Mouse (Mus musculus): Measurements from ENCODE around the gene Gm5127. TPM values are rescaled to one million over a fixed set of nuclear protein-coding genes. Genes with fewer than 3 reads are reported as not detected.

The Gm5127 gene
- 0.05 TPM in 1 of 2 replicates, not detected in the other for polyA plus RNA-seq (2012; rRNA removed)

GRCm38 (mm10) chrX:106582886-106583285 is at the start of gene Gm5127:
TSS of gene Gm5127 (plus strand) at chrX:106583186.
- no peak for DNase-seq (ENCODE audit: low read depth in 1 of 2, low spot score in 2 of 2)
- no peaks in the 10 kb centered on the region for H3K4me1 ChIP-seq (ENCODE audit: control insufficient read depth, insufficient read depth, insufficient read length)
- TF ChIP-seq POLR2A (IDR thresholded peaks at IDR 0.05; ENCODE audit: low read depth, low read length) (no peak), CTCF (IDR thresholded peaks at IDR 0.05; ENCODE audit: extremely low read depth, insufficient read depth, insufficient read length, insufficient replicate concordance) (no peak)
- no peak within 1 kb of the TSS for H3K4me3 ChIP-seq (ENCODE audit: extremely low read depth, insufficient read depth, insufficient read length)
- no peak within 1 kb of the TSS for H3K27ac ChIP-seq (ENCODE audit: insufficient read depth, low read length)
- WGBS = 79% methylated on average over 3 of the region's 3 CpGs
- H3K36me3 ChIP-seq (ENCODE audit: control insufficient read depth, insufficient read depth, low read length) = no peaks in the 10 kb centered on the region
- no peaks in the 10 kb centered on the region for H3K27me3 ChIP-seq (ENCODE audit: control insufficient read depth, insufficient read depth, low read length)

GRCm38 (mm10) chrX:106536359-106536758 is 46.6 kb upstream of the Gm5127 start:
- no peaks in the 10 kb centered on the region for H3K4me1 ChIP-seq (ENCODE audit: control insufficient read depth, insufficient read depth, insufficient read length)
- no peak overlapping the region for H3K27ac ChIP-seq (ENCODE audit: insufficient read depth, low read length)
- no peaks in the 10 kb centered on the region for H3K36me3 ChIP-seq (ENCODE audit: control insufficient read depth, insufficient read depth, low read length)
- WGBS = 46% methylated on average over 3 of the region's 3 CpGs
- TF ChIP-seq CTCF (IDR thresholded peaks at IDR 0.05; ENCODE audit: extremely low read depth, insufficient read depth, insufficient read length, insufficient replicate concordance) (no peak), POLR2A (IDR thresholded peaks at IDR 0.05; ENCODE audit: low read depth, low read length) (no peak)
- H3K27me3 ChIP-seq (ENCODE audit: control insufficient read depth, insufficient read depth, low read length) = no peaks in the 10 kb centered on the region
- no peak overlapping the region for H3K4me3 ChIP-seq (ENCODE audit: extremely low read depth, insufficient read depth, insufficient read length)
- no peak for DNase-seq (ENCODE audit: low read depth in 1 of 2, low spot score in 2 of 2)

GRCm38 (mm10) chrX:106555457-106555856 is 27.5 kb upstream of the Gm5127 start:
- Histone ChIP-seq H3K27me3 (ENCODE audit: control insufficient read depth, insufficient read depth, low read length) (no peaks in the 10 kb centered on the region), H3K4me3 (ENCODE audit: extremely low read depth, insufficient read depth, insufficient read length) (no peak overlapping the region), H3K4me1 (ENCODE audit: control insufficient read depth, insufficient read depth, insufficient read length) (no peaks in the 10 kb centered on the region), H3K36me3 (ENCODE audit: control insufficient read depth, insufficient read depth, low read length) (no peaks in the 10 kb centered on the region), H3K27ac (ENCODE audit: insufficient read depth, low read length) (no peak overlapping the region)
- WGBS = 57% methylated on average over 2 of the region's 2 CpGs
- no peak for DNase-seq (ENCODE audit: low read depth in 1 of 2, low spot score in 2 of 2)
- no peak for TF ChIP-seq POLR2A (IDR thresholded peaks at IDR 0.05; ENCODE audit: low read depth, low read length)

GRCm38 (mm10) chrX:106578966-106579365 is 4.0 kb upstream of the Gm5127 start:
- no peak for DNase-seq (ENCODE audit: low read depth in 1 of 2, low spot score in 2 of 2)
- H3K4me3 ChIP-seq (ENCODE audit: extremely low read depth, insufficient read depth, insufficient read length) = no peak overlapping the region
- no peak overlapping the region for H3K27ac ChIP-seq (ENCODE audit: insufficient read depth, low read length)
- no peaks in the 10 kb centered on the region for H3K36me3 ChIP-seq (ENCODE audit: control insufficient read depth, insufficient read depth, low read length)
- no peaks in the 10 kb centered on the region for H3K27me3 ChIP-seq (ENCODE audit: control insufficient read depth, insufficient read depth, low read length)
- H3K4me1 ChIP-seq (ENCODE audit: control insufficient read depth, insufficient read depth, insufficient read length) = no peaks in the 10 kb centered on the region
- no peak for TF ChIP-seq CTCF (IDR thresholded peaks at IDR 0.05; ENCODE audit: extremely low read depth, insufficient read depth, insufficient read length, insufficient replicate concordance)
- TF ChIP-seq POLR2A (IDR thresholded peaks at IDR 0.05; ENCODE audit: low read depth, low read length) = no peak
- 71% methylated on average over 3 of the region's 3 CpGs for WGBS

- no peak overlapping the region for H3K4me3 ChIP-seq (ENCODE audit: extremely low read depth, insufficient read depth, insufficient read length)
- TF ChIP-seq CTCF (IDR thresholded peaks at IDR 0.05; ENCODE audit: extremely low read depth, insufficient read depth, insufficient read length, insufficient replicate concordance) = no peak
- no peak for TF ChIP-seq POLR2A (IDR thresholded peaks at IDR 0.05; ENCODE audit: low read depth, low read length)
- H3K36me3 ChIP-seq (ENCODE audit: control insufficient read depth, insufficient read depth, low read length) = no peaks in the 10 kb centered on the region
- no peak for DNase-seq (ENCODE audit: low read depth in 1 of 2, low spot score in 2 of 2)
- H3K27ac ChIP-seq (ENCODE audit: insufficient read depth, low read length) = no peak overlapping the region
- no peaks in the 10 kb centered on the region for H3K4me1 ChIP-seq (ENCODE audit: control insufficient read depth, insufficient read depth, insufficient read length)
- no peaks in the 10 kb centered on the region for H3K27me3 ChIP-seq (ENCODE audit: control insufficient read depth, insufficient read depth, low read length)
These were observed 2.6 kb upstream of the Gm5127 start for GRCm38 (mm10) chrX:106580410-106580809.

GRCm38 (mm10) chrX:106582197-106582596 is 789 bp upstream of the Gm5127 start:
- TF ChIP-seq CTCF (IDR thresholded peaks at IDR 0.05; ENCODE audit: extremely low read depth, insufficient read depth, insufficient read length, insufficient replicate concordance) (no peak), POLR2A (IDR thresholded peaks at IDR 0.05; ENCODE audit: low read depth, low read length) (no peak)
- Histone ChIP-seq H3K27ac (ENCODE audit: insufficient read depth, low read length) (no peak overlapping the region), H3K4me3 (ENCODE audit: extremely low read depth, insufficient read depth, insufficient read length) (no peak overlapping the region), H3K36me3 (ENCODE audit: control insufficient read depth, insufficient read depth, low read length) (no peaks in the 10 kb centered on the region), H3K4me1 (ENCODE audit: control insufficient read depth, insufficient read depth, insufficient read length) (no peaks in the 10 kb centered on the region), H3K27me3 (ENCODE audit: control insufficient read depth, insufficient read depth, low read length) (no peaks in the 10 kb centered on the region)
- no peak for DNase-seq (ENCODE audit: low read depth in 1 of 2, low spot score in 2 of 2)
- 64% methylated on average over 2 of the region's 2 CpGs for whole genome bisulfite sequencing

- TF ChIP-seq POLR2A (IDR thresholded peaks at IDR 0.05; ENCODE audit: low read depth, low read length) (no peak), CTCF (IDR thresholded peaks at IDR 0.05; ENCODE audit: extremely low read depth, insufficient read depth, insufficient read length, insufficient replicate concordance) (no peak)
- H3K36me3 ChIP-seq (ENCODE audit: control insufficient read depth, insufficient read depth, low read length) = no peaks in the 10 kb centered on the region
- H3K27ac ChIP-seq (ENCODE audit: insufficient read depth, low read length) = no peak overlapping the region
- H3K27me3 ChIP-seq (ENCODE audit: control insufficient read depth, insufficient read depth, low read length) = no peaks in the 10 kb centered on the region
- no peaks in the 10 kb centered on the region; the same call in none of the 2 replicates for H3K4me1 ChIP-seq (ENCODE audit: control insufficient read depth, insufficient read depth, insufficient read length)
- DNase-seq (ENCODE audit: low read depth in 1 of 2, low spot score in 2 of 2) = no peak
- no peak overlapping the region for H3K4me3 ChIP-seq (ENCODE audit: extremely low read depth, insufficient read depth, insufficient read length)
These were observed 10.9 kb downstream of the Gm5127 start for GRCm38 (mm10) chrX:106593914-106594313.
